Mouse (Mus musculus) brown adipose tissue, adult 24 weeks (tissue): ENCODE results near the gene Rabgef1. TPM values are rescaled to one million over a fixed set of nuclear protein-coding genes. Genes with fewer than 3 reads are reported as not detected.
A peak's percentile ranks its signal among the peaks of the same experiment; 100 is the strongest.

Experiments
- H3K27ac ChIP-seq: fragments of 200-500 bp; replicated peaks from 2 replicates; pipeline ENCODE4 v1.5.1; 2012; ENCODE audit warnings: low read depth, mild to moderate bottlenecking, low read length
- H3K4me1 ChIP-seq: fragments of 200-500 bp; 2 replicates; pipeline ENCODE4 v1.6.1; 2012; ENCODE audit warnings: low read length, mixed read lengths; ENCODE audit not compliant: control insufficient read depth, insufficient read depth, insufficient read length
- H3K4me3 ChIP-seq: fragments of 200-500 bp; 2 replicates; pipeline ENCODE4 v1.5.1; 2012; ENCODE audit warnings: low read depth, mild to moderate bottlenecking, low read length, moderate library complexity; ENCODE audit not compliant: insufficient read depth
- polyA plus RNA-seq: library from polyadenylated mRNA; stranded (reverse); fragments of >200 nt; gene quantifications from 2 replicates; pipeline ENCODE4 v1.2.4, GENCODE M21; 2012; ENCODE audit not compliant: missing spikeins, insufficient read depth, insufficient read length

Rabgef1 gene
- polyA plus RNA-seq = 16.7 and 19.1 TPM in 2 replicates

GRCm38 (mm10) chr5:130171423-130171954 lies at the start of gene Rabgef1:
Gene Rabgef1, plus strand, starts transcription at chr5:130171798.
- H3K27ac ChIP-seq = peak within 1 kb of the TSS; percentile 95
- H3K4me1 ChIP-seq = peaks cover 13% of the 10 kb centered on the region; the same call in 1 of the 2 replicates
- H3K4me3 ChIP-seq = peak within 1 kb of the TSS; percentile 88

GRCm38 (mm10) chr5:130122355-130122754 lies 49.2 kb upstream of the Rabgef1 start:
- Histone ChIP-seq H3K27ac (peak overlapping the region; percentile 47; the same call in 1 of the 2 replicates), H3K4me3 (no peak overlapping the region), H3K4me1 (peaks cover 43% of the 10 kb centered on the region)

- peak overlapping the region; percentile 77 for H3K27ac ChIP-seq
- no peak overlapping the region for H3K4me3 ChIP-seq
- peaks cover 32% of the 10 kb centered on the region for H3K4me1 ChIP-seq
These were observed 47.3 kb upstream of the Rabgef1 start for GRCm38 (mm10) chr5:130124271-130124670.

GRCm38 (mm10) chr5:130128686-130129523 lies 42.7 kb upstream of the Rabgef1 start:
- 0 out of 2 replicates have a peak overlapping the region, but pooled peaks have one; percentile 27 for H3K27ac ChIP-seq
- peaks cover 8% of the 10 kb centered on the region for H3K4me1 ChIP-seq

GRCm38 (mm10) chr5:130129524-130129793 lies 42.1 kb upstream of the Rabgef1 start:
- Histone ChIP-seq H3K4me1 (peaks cover 8% of the 10 kb centered on the region), H3K4me3 (no peak overlapping the region), H3K27ac (no peak overlapping the region)

More at GRCm38 (mm10) chr5:130128686-130129523, 42.7 kb upstream of the Rabgef1 start:
- no peak overlapping the region for H3K4me3 ChIP-seq

GRCm38 (mm10) chr5:130136597-130136996 lies 35.0 kb upstream of the Rabgef1 start:
- Histone ChIP-seq H3K4me3 (no peak overlapping the region), H3K4me1 (no peaks in the 10 kb centered on the region), H3K27ac (no peak overlapping the region)

- H3K4me1 ChIP-seq = peaks cover 3% of the 10 kb centered on the region; the same call in 1 of the 2 replicates
- H3K4me3 ChIP-seq = no peak overlapping the region
- H3K27ac ChIP-seq = no peak overlapping the region
These were observed 32.2 kb upstream of the Rabgef1 start for GRCm38 (mm10) chr5:130139393-130139792.

GRCm38 (mm10) chr5:130141138-130141537 lies 30.5 kb upstream of the Rabgef1 start:
- peaks cover 3% of the 10 kb centered on the region; the same call in 1 of the 2 replicates for H3K4me1 ChIP-seq
- H3K27ac ChIP-seq = peak overlapping the region; percentile 26
- H3K4me3 ChIP-seq = no peak overlapping the region

GRCm38 (mm10) chr5:130142041-130142440 lies 29.6 kb upstream of the Rabgef1 start:
- H3K4me1 ChIP-seq = peaks cover 3% of the 10 kb centered on the region; the same call in 1 of the 2 replicates
- no peak overlapping the region; the same call in 1 of the 2 replicates for H3K27ac ChIP-seq
- no peak overlapping the region for H3K4me3 ChIP-seq

- Histone ChIP-seq H3K4me3 (no peak overlapping the region), H3K4me1 (peaks cover 3% of the 10 kb centered on the region; the same call in 1 of the 2 replicates), H3K27ac (no peak overlapping the region)
These were observed 28.5 kb upstream of the Rabgef1 start for GRCm38 (mm10) chr5:130143101-130143500.

- Histone ChIP-seq H3K27ac (peak overlapping the region; percentile 3; the same call in 1 of the 2 replicates), H3K4me1 (peaks cover 3% of the 10 kb centered on the region; the same call in 1 of the 2 replicates)
These were observed 27.6 kb upstream of the Rabgef1 start for GRCm38 (mm10) chr5:130143977-130144333.

GRCm38 (mm10) chr5:130144334-130145312 lies 27.0 kb upstream of the Rabgef1 start, which contains the start of gene Kctd7:
Gene Kctd7, plus strand, starts transcription at chr5:130144861.
- H3K4me3 ChIP-seq = peak within 1 kb of the TSS; percentile 65
- peaks cover 3% of the 10 kb centered on the region; the same call in 1 of the 2 replicates for H3K4me1 ChIP-seq
- peak within 1 kb of the TSS; percentile 3; the same call in 1 of the 2 replicates for H3K27ac ChIP-seq

More at GRCm38 (mm10) chr5:130143977-130144333, 27.6 kb upstream of the Rabgef1 start:
- peak overlapping the region; percentile 65 for H3K4me3 ChIP-seq

- H3K4me3 ChIP-seq = 0 out of 2 replicates have a peak overlapping the region, but pooled peaks have one; percentile 1
These were observed 25.6 kb upstream of the Rabgef1 start for GRCm38 (mm10) chr5:130145961-130146360.

GRCm38 (mm10) chr5:130149726-130150310 lies 21.8 kb upstream of the Rabgef1 start:
- Histone ChIP-seq H3K4me3 (no peak overlapping the region), H3K4me1 (no peaks in the 10 kb centered on the region), H3K27ac (no peak overlapping the region)

More at GRCm38 (mm10) chr5:130145961-130146360, 25.6 kb upstream of the Rabgef1 start:
- H3K4me1 ChIP-seq = peaks cover 3% of the 10 kb centered on the region; the same call in 1 of the 2 replicates
- no peak overlapping the region for H3K27ac ChIP-seq
